ENCODE assay signal across 8 mouse cellular contexts in the genomic region with DNA sequence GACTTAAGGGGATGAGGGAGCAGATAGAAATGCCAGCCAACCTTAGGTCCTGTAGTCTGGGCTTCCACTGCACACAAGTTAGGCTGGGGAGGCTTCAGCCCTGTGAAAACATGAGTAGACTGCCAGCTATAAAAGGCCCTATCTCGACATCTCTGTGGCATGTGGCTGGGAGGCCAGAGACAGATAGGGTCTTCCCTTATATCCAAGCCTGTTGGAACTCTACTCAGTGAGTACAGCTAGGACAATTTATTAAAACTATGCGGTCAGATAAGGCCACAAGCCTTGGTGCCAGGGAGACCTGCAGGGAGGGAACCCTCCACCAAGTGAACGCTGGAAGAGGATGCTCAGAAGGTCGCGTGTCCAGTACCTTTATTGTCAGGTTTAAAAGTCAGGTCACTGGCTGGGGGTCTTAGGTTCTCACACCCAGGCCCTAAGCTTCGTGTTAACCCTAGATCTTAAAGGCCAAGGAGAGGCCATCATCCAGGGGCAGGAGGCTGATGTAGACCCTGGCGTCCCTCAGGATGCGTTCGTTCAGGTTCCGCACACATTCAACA. TPM values are rescaled to one million over a fixed set of nuclear protein-coding genes. Genes with fewer than 3 reads are reported as not detected.
A peak's percentile ranks its signal among the peaks of the same experiment; 100 is the strongest.
DNase-seq lines count a peak whose midpoint lies in the region; ATAC-seq and TF ChIP-seq lines count a peak whose summit lies in the region.

No protein-coding gene starts in this region.

- DNase-seq in lung, postnatal 10 days = no peak
- DNase-seq in forebrain, embryonic 10.5 days (ENCODE audit: extremely low spot score, low spot score) = no peak
- DNase-seq in limb, embryonic 11.5 days (ENCODE audit: low spot score) = no peak
- no peak for DNase-seq in spleen, postnatal 4 days (ENCODE audit: low spot score in 2 of 2)
- no peak for DNase-seq in spleen, adult 12 weeks (ENCODE audit: low spot score)
- no peak for DNase-seq in left cerebral cortex, adult 9 months (ENCODE audit: low spot score in 2 of 2)

- no peak for ATAC-seq in lung, embryonic 16.5 days (ENCODE audit: low read depth)
- ATAC-seq in limb, embryonic 11.5 days (ENCODE audit: insufficient number of reproducible peaks, low FRiP score, low TSS enrichment, low read depth) = no peak

- no peak for TF ChIP-seq CTCF in small intestine, adult 2 months (IDR thresholded peaks at IDR 0.05; ENCODE audit: extremely low read depth, insufficient read length, insufficient replicate concordance, low read depth, low read length)

- peaks cover 14% of the 10 kb centered on the region for H3K4me1 ChIP-seq in lung, embryonic 16.5 days (replicated peaks; ENCODE audit: control insufficient read depth, insufficient read depth, low read length)
- peaks cover 32% of the 10 kb centered on the region for H3K4me1 ChIP-seq in forebrain, embryonic 10.5 days
- H3K4me1 ChIP-seq in limb, embryonic 11.5 days (ENCODE audit: control insufficient read depth, insufficient read depth, low read length) = peaks cover 24% of the 10 kb centered on the region
- H3K4me1 ChIP-seq in small intestine, adult 2 months (ENCODE audit: control insufficient read depth, insufficient read depth, insufficient read length, low read length) = peaks cover 7% of the 10 kb centered on the region; the same call in 1 of the 2 replicates

- H3K9me3 ChIP-seq in lung, embryonic 16.5 days (ENCODE audit: control insufficient read depth, low read length) = no peaks in the 10 kb centered on the region
- H3K9me3 ChIP-seq in forebrain, embryonic 10.5 days = no peaks in the 10 kb centered on the region
- H3K9me3 ChIP-seq in limb, embryonic 11.5 days (ENCODE audit: control insufficient read depth, low read length) = no peaks in the 10 kb centered on the region

- no peaks in the 10 kb centered on the region for H3K27me3 ChIP-seq in lung, embryonic 16.5 days (ENCODE audit: control insufficient read depth, insufficient read depth, low read depth, low read length)
- H3K27me3 ChIP-seq in forebrain, embryonic 10.5 days (ENCODE audit: poor library complexity, severe bottlenecking) = no peaks in the 10 kb centered on the region; the same call in 1 of the 2 replicates
- no peaks in the 10 kb centered on the region for H3K27me3 ChIP-seq in limb, embryonic 11.5 days (ENCODE audit: control insufficient read depth, insufficient read depth, low read length)
- no peaks in the 10 kb centered on the region for H3K27me3 ChIP-seq in small intestine, adult 2 months (ENCODE audit: control insufficient read depth, insufficient read depth, low read length)

- peak overlapping the region; percentile 75; the same call in 1 of the 2 replicates for H3K9ac ChIP-seq in lung, embryonic 16.5 days (ENCODE audit: low read length)
- H3K9ac ChIP-seq in limb, embryonic 11.5 days (ENCODE audit: low read length) = no peak overlapping the region

- WGBS in lung, embryonic 16.5 days = 18% methylated on average over 10 of the region's 10 CpGs
- 21% methylated on average over 10 of the region's 10 CpGs for WGBS in forebrain, embryonic 10.5 days
- 17% methylated on average over 10 of the region's 10 CpGs for WGBS in limb, embryonic 11.5 days
- 55% methylated on average over 10 of the region's 10 CpGs for WGBS in small intestine, adult 2 months

- no peak for TF ChIP-seq POLR2A in small intestine, adult 2 months (IDR thresholded peaks at IDR 0.05; ENCODE audit: low read depth, low read length)

- H3K27ac ChIP-seq in lung, embryonic 16.5 days (ENCODE audit: low read length) = no peak overlapping the region; the same call in 1 of the 2 replicates
- H3K27ac ChIP-seq in forebrain, embryonic 10.5 days = peak overlapping the region; percentile 85
- H3K27ac ChIP-seq in limb, embryonic 11.5 days (replicated peaks; ENCODE audit: low read depth, low read length) = no peak overlapping the region
- no peak overlapping the region for H3K27ac ChIP-seq in small intestine, adult 2 months (ENCODE audit: insufficient read depth, low read depth, low read length)

- H3K36me3 ChIP-seq in lung, embryonic 16.5 days (ENCODE audit: control insufficient read depth, insufficient read depth, low read length) = peaks cover 29% of the 10 kb centered on the region
- peaks cover 51% of the 10 kb centered on the region for H3K36me3 ChIP-seq in forebrain, embryonic 10.5 days (replicated peaks)
- H3K36me3 ChIP-seq in limb, embryonic 11.5 days (ENCODE audit: control insufficient read depth, insufficient read depth, low read length) = peaks cover 16% of the 10 kb centered on the region
- H3K36me3 ChIP-seq in small intestine, adult 2 months (ENCODE audit: control insufficient read depth, insufficient read depth, low read length) = peaks cover 50% of the 10 kb centered on the region

- peak overlapping the region; percentile 78 for H3K4me3 ChIP-seq in lung, embryonic 16.5 days (ENCODE audit: low read length)
- peak overlapping the region; percentile 65 for H3K4me3 ChIP-seq in forebrain, embryonic 10.5 days
- H3K4me3 ChIP-seq in limb, embryonic 11.5 days (ENCODE audit: low read depth, low read length) = peak overlapping the region; percentile 63; the same call in 1 of the 2 replicates
- H3K4me3 ChIP-seq in small intestine, adult 2 months (ENCODE audit: low read depth, low read length) = peak overlapping the region; percentile 63

- peak overlapping the region; percentile 99 for H3K4me2 ChIP-seq in lung, embryonic 16.5 days (ENCODE audit: low read depth, low read length)
- peak overlapping the region; percentile 99 for H3K4me2 ChIP-seq in limb, embryonic 11.5 days (ENCODE audit: low read depth, severe bottlenecking)

RNA-seq across cellular contexts. Expression of gene Comtd1, which starts 1.9 kb away (rescaled TPM):
- polyA plus RNA-seq in lung, embryonic 16.5 days (2015; fragmentation: Nextera tagmentation; extraction: Ambion mirVana) = 13.2 and 17.5 TPM in 2 replicates
- 16.6 and 17.7 TPM in 2 replicates for polyA plus RNA-seq in forebrain, embryonic 10.5 days (2016; fragmentation: Nextera tagmentation; extraction: Ambion mirVana)
- 14.3 and 18.7 TPM in 2 replicates for polyA plus RNA-seq in limb, embryonic 11.5 days (2014; fragmentation: Nextera tagmentation; extraction: Ambion mirVana)
- polyA plus RNA-seq in small intestine, adult 2 months (2012; rRNA removed) = 58.7 and 137 TPM in 2 replicates

RNA-seq across cellular contexts. Expression of gene Vdac2, which starts 21.9 kb away (rescaled TPM):
- 253 and 264 TPM in 2 replicates for polyA plus RNA-seq in lung, embryonic 16.5 days (2015; fragmentation: Nextera tagmentation; extraction: Ambion mirVana)
- polyA plus RNA-seq in forebrain, embryonic 10.5 days (2016; fragmentation: Nextera tagmentation; extraction: Ambion mirVana) = 271 and 273 TPM in 2 replicates
- polyA plus RNA-seq in limb, embryonic 11.5 days (2014; fragmentation: Nextera tagmentation; extraction: Ambion mirVana) = 298 and 313 TPM in 2 replicates
- polyA plus RNA-seq in small intestine, adult 2 months (2012; rRNA removed) = 131 and 371 TPM in 2 replicates
